Mouse (Mus musculus) telencephalon, adult 2 months (tissue): ENCODE data around the gene Faxc.

Experiments
- DNase-seq: peaks from one replicate; pipeline ENCODE4 v3.0.0-alpha.2; 2011; ENCODE audit warnings: low read depth, low spot score

Faxc gene

GRCm38 (mm10) chr4:22018414-22018813, 87.3 kb downstream of the Faxc start:
- no peak for DNase-seq

- no peak for DNase-seq
These were observed 98.8 kb downstream of the Faxc start for GRCm38 (mm10) chr4:22029951-22030350.
